Comparison of ENCODE assay signal across 11 mouse cellular contexts in the genomic region with DNA sequence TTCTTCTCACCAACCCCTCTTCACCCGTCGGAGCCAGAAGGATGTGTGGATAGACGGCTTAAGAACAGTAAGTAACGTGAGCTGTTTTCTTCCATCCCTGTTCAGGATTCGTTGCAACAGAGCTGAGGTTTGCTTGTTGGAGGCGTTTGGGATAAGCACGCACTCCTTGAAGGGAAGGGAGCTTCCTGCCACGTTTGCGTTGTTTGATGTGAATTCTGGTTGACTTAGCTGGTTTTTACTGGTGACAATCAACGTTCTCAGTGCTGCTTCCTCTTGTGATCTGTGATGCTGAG.
DNase-seq lines count a peak whose midpoint lies in the region; ATAC-seq lines count a peak whose summit lies in the region.
"Had no signal": no experiment of that assay in that cellular context is flagged by ENCODE, and none has a peak within 500 bp of the region (broad histone marks: within the 10 kb centered on the region; RNA-seq: fewer than 3 reads in every experiment).

No protein-coding gene starts in this region.

- WGBS in heart, embryonic 12.5 days = 7% methylated on average over 10 of the region's 10 CpGs
- WGBS in hindbrain, embryonic 12.5 days = 15% methylated on average over 10 of the region's 10 CpGs

- ATAC-seq in heart, embryonic 12.5 days (ENCODE audit: insufficient number of reproducible peaks, low FRiP score) = no peak
- no peak for ATAC-seq in hindbrain, embryonic 12.5 days (ENCODE audit: low FRiP score)
- ATAC-seq in cerebellum, adult (ENCODE audit: insufficient number of reproducible peaks, low FRiP score, low TSS enrichment) = no peak

- no peaks in the 10 kb centered on the region for H3K36me3 ChIP-seq in heart, embryonic 12.5 days
- H3K36me3 ChIP-seq in hindbrain, embryonic 12.5 days = no peaks in the 10 kb centered on the region
- H3K36me3 ChIP-seq: limb, embryonic 12.5 days had no signal

- no peak overlapping the region for H3K4me3 ChIP-seq in heart, embryonic 12.5 days
- H3K4me3 ChIP-seq in hindbrain, embryonic 12.5 days = peak overlapping the region; percentile 16
- H3K4me3 ChIP-seq: limb, embryonic 12.5 days had no signal

- H3K4me2 ChIP-seq in heart, embryonic 12.5 days = peak overlapping the region; percentile 50
- H3K4me2 ChIP-seq in hindbrain, embryonic 12.5 days (replicated peaks) = peak overlapping the region; percentile 35
- H3K4me2 ChIP-seq: limb, embryonic 12.5 days had no signal

- no peak for DNase-seq in heart, postnatal 10 days
- peak; percentile 17 for DNase-seq in embryo, embryonic 9.5 days (ENCODE audit: extremely low spot score)
- DNase-seq in neural tube, embryonic 10.5 days (ENCODE audit: extremely low spot score, low spot score) = peak; percentile 22
- no peak for DNase-seq in kidney, adult 9 months
- no peak for DNase-seq in layer of hippocampus, adult 18-20 months (ENCODE audit: low spot score in 2 of 2)
- DNase-seq: gastrocnemius, postnatal 10 days; lung, postnatal 10 days had no signal

- no peak overlapping the region for H3K27ac ChIP-seq in heart, embryonic 12.5 days (ENCODE audit: poor library complexity, severe bottlenecking)
- H3K27ac ChIP-seq in hindbrain, embryonic 12.5 days = 0 out of 2 replicates have a peak overlapping the region, but pooled peaks have one; percentile 35
- H3K27ac ChIP-seq: limb, embryonic 12.5 days had no signal

- H3K27me3 ChIP-seq in heart, embryonic 12.5 days (replicated peaks) = peaks cover 16% of the 10 kb centered on the region
- H3K27me3 ChIP-seq in hindbrain, embryonic 12.5 days = no peaks in the 10 kb centered on the region

- no peaks in the 10 kb centered on the region for H3K9me3 ChIP-seq in heart, embryonic 12.5 days (replicated peaks)
- no peaks in the 10 kb centered on the region for H3K9me3 ChIP-seq in hindbrain, embryonic 12.5 days (replicated peaks)
- H3K9me3 ChIP-seq: limb, embryonic 12.5 days had no signal

- H3K4me1 ChIP-seq in heart, embryonic 12.5 days (replicated peaks) = no peaks in the 10 kb centered on the region; the same call in 1 of the 2 replicates
- H3K4me1 ChIP-seq in hindbrain, embryonic 12.5 days = peaks cover 19% of the 10 kb centered on the region

- no peak overlapping the region for H3K9ac ChIP-seq in heart, embryonic 12.5 days
- no peak overlapping the region for H3K9ac ChIP-seq in hindbrain, embryonic 12.5 days
- H3K9ac ChIP-seq: limb, embryonic 12.5 days had no signal

- intact Hi-C loops in heart, postnatal 10 days (cut with DNase I) = loop anchor here (5.0 kb wide), 1 partner anchor 240 kb away; no protein-coding TSS in a partner anchor

Comparison
In these comparisons a context has a peak if more than half of its experiments do, and no peak if none do; other contexts are left out.
1. DNase-seq: peak in embryo, embryonic 9.5 days (single experiment) and neural tube, embryonic 10.5 days (single experiment); none in heart, postnatal 10 days (0 of 2), kidney, adult 9 months (single experiment) and layer of hippocampus, adult 18-20 months (0 of 2).